Mouse (Mus musculus) layer of hippocampus, postnatal 36 days (tissue): ENCODE data around the gene Irx5. TPM values are rescaled to one million over a fixed set of nuclear protein-coding genes. Genes with fewer than 3 reads are reported as not detected.

Experiments
- DNase-seq, 2 experiments: peaks; one replicate each; pipeline ENCODE4 v3.0.0; 2022
- total RNA-seq, 2 experiments: library from RNA; stranded (reverse); gene quantifications; 2 replicates each; pipeline ENCODE4 v1.2.3; 2021

Gene Irx5
- total RNA-seq, result under 1 TPM in 1 of 2 experiments, not detected in 1; 0.12 TPM

- peak; percentile 6 to 12 for DNase-seq
These were observed at the start of gene Irx5 for GRCm38 (mm10) chr8:92357398-92357981. Gene Irx5, plus strand, starts transcription at chr8:92357625.

- DNase-seq, result no peak
These were observed 45.2 kb upstream of the Irx5 start for GRCm38 (mm10) chr8:92312178-92312577.

GRCm38 (mm10) chr8:92313707-92314106 lies 43.7 kb upstream of the Irx5 start:
- DNase-seq, result no peak

GRCm38 (mm10) chr8:92323751-92324150 lies 33.7 kb upstream of the Irx5 start:
- no peak for DNase-seq

GRCm38 (mm10) chr8:92327176-92327575 lies 30.2 kb upstream of the Irx5 start:
- no peak for DNase-seq

- DNase-seq, result no peak
These were observed 28.2 kb upstream of the Irx5 start for GRCm38 (mm10) chr8:92329273-92329672.

GRCm38 (mm10) chr8:92331811-92332210 lies 25.6 kb upstream of the Irx5 start:
- DNase-seq, result no peak

GRCm38 (mm10) chr8:92333406-92333805 lies 24.0 kb upstream of the Irx5 start:
- no peak for DNase-seq

GRCm38 (mm10) chr8:92335079-92335478 lies 22.3 kb upstream of the Irx5 start:
- DNase-seq, result no peak

GRCm38 (mm10) chr8:92336041-92336440 lies 21.4 kb upstream of the Irx5 start:
- peak in 1 of 2 experiments; percentile 2 for DNase-seq

- DNase-seq, result no peak
These were observed 13.9 kb upstream of the Irx5 start for GRCm38 (mm10) chr8:92343544-92343943.

- no peak for DNase-seq
These were observed 7.4 kb upstream of the Irx5 start for GRCm38 (mm10) chr8:92349898-92350486.

- no peak for DNase-seq
These were observed 4.0 kb upstream of the Irx5 start for GRCm38 (mm10) chr8:92353405-92353804.

GRCm38 (mm10) chr8:92354536-92355482 lies 2.6 kb upstream of the Irx5 start:
- peak in 1 of 2 experiments; percentile 2 for DNase-seq

GRCm38 (mm10) chr8:92355701-92356612 lies 1.5 kb upstream of the Irx5 start:
- DNase-seq, result peak; percentile 91 to 93

- no peak for DNase-seq
These were observed 631 bp upstream of the Irx5 start for GRCm38 (mm10) chr8:92356613-92357375.

- DNase-seq, result peak in 1 of 2 experiments; percentile 10
These were observed 945 bp downstream of the Irx5 start for GRCm38 (mm10) chr8:92358141-92358999.

GRCm38 (mm10) chr8:92359000-92359832 lies 1.8 kb downstream of the Irx5 start:
- DNase-seq, result peak in 1 of 2 experiments; percentile 5

- peak in 1 of 2 experiments; percentile 3 for DNase-seq
These were observed 2.3 kb downstream of the Irx5 start for GRCm38 (mm10) chr8:92359833-92360082.
